Mouse (Mus musculus) fat pad, adult 2 months (tissue): ENCODE results near the gene Trim38.
"Not testable (repeated sequence)": the region's sequence is repeated elsewhere in the genome, so short reads cannot be mapped to it uniquely, and the experiment has no call there.

Source experiments
- DNase-seq: peaks from one replicate; pipeline ENCODE4 v3.0.0-alpha.2; 2011; ENCODE audit warnings: low read depth, low spot score; ENCODE audit errors: extremely low read depth

The Trim38 gene

GRCm38 (mm10) chr13:23761871-23762821 is 7.6 kb upstream of the Trim38 start, which contains the start of gene Hist1h3a:
Gene Hist1h3a, minus strand, starts transcription at chr13:23762386.
- DNase-seq, result not testable (repeated sequence)

- DNase-seq, result no peak
Observed at GRCm38 (mm10) chr13:23763242-23763585, 6.5 kb upstream of the Trim38 start.

- no peak for DNase-seq
Observed at GRCm38 (mm10) chr13:23763586-23764323, 6.0 kb upstream of the Trim38 start, which contains the start of gene Hist1h1a. Gene Hist1h1a, plus strand, starts transcription at chr13:23763666.

- DNase-seq, result no peak
Observed at GRCm38 (mm10) chr13:23764324-23765171, 5.2 kb upstream of the Trim38 start.

GRCm38 (mm10) chr13:23765172-23765513 is 4.6 kb upstream of the Trim38 start:
- no peak for DNase-seq

GRCm38 (mm10) chr13:23766772-23767171 is 2.9 kb upstream of the Trim38 start:
- no peak for DNase-seq

GRCm38 (mm10) chr13:23768834-23769397 is 797 bp upstream of the Trim38 start:
- no peak for DNase-seq

GRCm38 (mm10) chr13:23772561-23773313 is 3.0 kb downstream of the Trim38 start:
- no peak for DNase-seq

- no peak for DNase-seq
Observed at GRCm38 (mm10) chr13:23778339-23778738, 8.6 kb downstream of the Trim38 start.

- no peak for DNase-seq
Observed at GRCm38 (mm10) chr13:23779025-23779424, 9.3 kb downstream of the Trim38 start.

- no peak for DNase-seq
Observed at GRCm38 (mm10) chr13:23792520-23792919, 22.8 kb downstream of the Trim38 start.

GRCm38 (mm10) chr13:23799405-23799804 is 29.7 kb downstream of the Trim38 start:
- DNase-seq, result no peak

- DNase-seq, result no peak
Observed at GRCm38 (mm10) chr13:23804532-23804931, 34.8 kb downstream of the Trim38 start.

GRCm38 (mm10) chr13:23806422-23807052 is 36.8 kb downstream of the Trim38 start, which contains the start of gene Slc17a2:
Gene Slc17a2, plus strand, starts transcription at chr13:23806993.
- DNase-seq, result no peak

- no peak for DNase-seq
Observed at GRCm38 (mm10) chr13:23816148-23816547, 46.4 kb downstream of the Trim38 start.

GRCm38 (mm10) chr13:23820179-23820940 is 50.6 kb downstream of the Trim38 start:
- no peak for DNase-seq

- no peak for DNase-seq
Observed at GRCm38 (mm10) chr13:23822213-23822612, 52.5 kb downstream of the Trim38 start.

- DNase-seq, result no peak
Observed at GRCm38 (mm10) chr13:23826606-23827005, 56.9 kb downstream of the Trim38 start.

GRCm38 (mm10) chr13:23833053-23833452 is 63.3 kb downstream of the Trim38 start:
- no peak for DNase-seq
